8 mouse cellular contexts compared by ENCODE assay signal in the genomic region with DNA sequence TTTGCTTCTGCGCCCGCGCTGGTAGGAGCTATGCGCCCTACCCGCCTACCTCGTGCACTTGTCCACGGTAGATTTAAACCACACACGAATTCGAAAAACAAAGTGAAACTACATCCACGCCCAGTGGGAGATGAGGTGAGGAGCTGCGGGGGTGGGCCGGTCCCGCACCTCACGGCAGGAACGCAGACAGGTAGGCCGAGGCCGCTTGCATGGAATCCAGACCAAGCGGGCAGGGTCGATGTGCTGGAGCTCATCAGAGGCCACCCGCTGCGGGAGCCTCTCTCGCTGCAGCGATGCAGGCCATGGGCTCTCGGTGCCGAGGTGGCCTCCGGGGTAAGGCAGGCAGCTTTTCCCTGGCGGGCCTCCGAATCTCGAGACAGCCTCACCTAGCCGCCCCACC. TPM values are rescaled to one million over a fixed set of nuclear protein-coding genes. Genes with fewer than 3 reads are reported as not detected.
DNase-seq lines count a peak whose midpoint lies in the region; ATAC-seq and TF ChIP-seq lines count a peak whose summit lies in the region.

No protein-coding gene starts in this region.

- TF ChIP-seq CTCF in forebrain, postnatal 0 days (IDR thresholded peaks at IDR 0.05; ENCODE audit: low read depth) = no peak

- H3K9me3 ChIP-seq in lung, embryonic 16.5 days (ENCODE audit: control insufficient read depth, low read length) = no peaks in the 10 kb centered on the region
- H3K9me3 ChIP-seq in forebrain, postnatal 0 days (ENCODE audit: low read length) = no peaks in the 10 kb centered on the region
- H3K9me3 ChIP-seq in limb, embryonic 15.5 days = no peaks in the 10 kb centered on the region
- H3K9me3 ChIP-seq in stomach, embryonic 14.5 days (ENCODE audit: control insufficient read depth, low read depth, low read length) = no peaks in the 10 kb centered on the region

- H3K9ac ChIP-seq in lung, embryonic 16.5 days (ENCODE audit: low read length) = no peak overlapping the region
- peak overlapping the region; percentile 44 for H3K9ac ChIP-seq in forebrain, postnatal 0 days
- no peak overlapping the region; the same call in 1 of the 2 replicates for H3K9ac ChIP-seq in limb, embryonic 15.5 days
- no peak overlapping the region for H3K9ac ChIP-seq in stomach, embryonic 14.5 days (replicated peaks; ENCODE audit: low read depth, low read length)

- H3K27ac ChIP-seq in lung, embryonic 16.5 days (ENCODE audit: low read length) = no peak overlapping the region
- H3K27ac ChIP-seq in forebrain, postnatal 0 days (ENCODE audit: low read depth, low read length) = no peak overlapping the region
- no peak overlapping the region for H3K27ac ChIP-seq in limb, embryonic 15.5 days
- H3K27ac ChIP-seq in stomach, embryonic 14.5 days (ENCODE audit: low read length) = no peak overlapping the region

- no peaks in the 10 kb centered on the region for H3K36me3 ChIP-seq in lung, embryonic 16.5 days (ENCODE audit: control insufficient read depth, insufficient read depth, low read length)
- no peaks in the 10 kb centered on the region for H3K36me3 ChIP-seq in forebrain, postnatal 0 days (ENCODE audit: insufficient read depth)
- no peaks in the 10 kb centered on the region for H3K36me3 ChIP-seq in limb, embryonic 15.5 days
- H3K36me3 ChIP-seq in stomach, embryonic 14.5 days (ENCODE audit: control insufficient read depth, insufficient read depth, low read length) = no peaks in the 10 kb centered on the region

- H3K4me2 ChIP-seq in lung, embryonic 16.5 days (ENCODE audit: low read depth, low read length) = peak overlapping the region; percentile 98
- peak overlapping the region; percentile 90 for H3K4me2 ChIP-seq in forebrain, postnatal 0 days (ENCODE audit: low read depth)
- peak overlapping the region; percentile 96 for H3K4me2 ChIP-seq in limb, embryonic 15.5 days
- H3K4me2 ChIP-seq in stomach, embryonic 14.5 days (replicated peaks; ENCODE audit: low read depth, low read length) = peak overlapping the region; percentile 95

- peak overlapping the region; percentile 55 for H3K4me3 ChIP-seq in lung, embryonic 16.5 days (ENCODE audit: low read length)
- H3K4me3 ChIP-seq in forebrain, postnatal 0 days (ENCODE audit: low read depth, low read length) = peak overlapping the region; percentile 69
- peak overlapping the region; percentile 50 for H3K4me3 ChIP-seq in limb, embryonic 15.5 days
- H3K4me3 ChIP-seq in stomach, embryonic 14.5 days (ENCODE audit: low read depth, low read length) = peak overlapping the region; percentile 47

- WGBS in lung, embryonic 16.5 days = 3% methylated on average over 27 of the region's 30 CpGs
- WGBS in forebrain, postnatal 0 days = 1% methylated on average over 30 of the region's 30 CpGs
- under 1% methylated on average over 29 of the region's 30 CpGs for WGBS in limb, embryonic 15.5 days
- WGBS in stomach, embryonic 14.5 days = under 1% methylated on average over 30 of the region's 30 CpGs

- H3K4me1 ChIP-seq in lung, embryonic 16.5 days (replicated peaks; ENCODE audit: control insufficient read depth, insufficient read depth, low read length) = peaks cover 25% of the 10 kb centered on the region
- H3K4me1 ChIP-seq in forebrain, postnatal 0 days (ENCODE audit: insufficient read depth) = peaks cover 11% of the 10 kb centered on the region; the same call in 1 of the 2 replicates
- H3K4me1 ChIP-seq in limb, embryonic 15.5 days = peaks cover 51% of the 10 kb centered on the region
- peaks cover 19% of the 10 kb centered on the region; the same call in 1 of the 2 replicates for H3K4me1 ChIP-seq in stomach, embryonic 14.5 days (ENCODE audit: control insufficient read depth, insufficient read depth, low read length)

- H3K27me3 ChIP-seq in lung, embryonic 16.5 days (ENCODE audit: control insufficient read depth, insufficient read depth, low read depth, low read length) = peaks cover 76% of the 10 kb centered on the region
- peaks cover 41% of the 10 kb centered on the region for H3K27me3 ChIP-seq in forebrain, postnatal 0 days (ENCODE audit: insufficient read depth, low read length)
- peaks cover 81% of the 10 kb centered on the region for H3K27me3 ChIP-seq in limb, embryonic 15.5 days
- peaks cover 58% of the 10 kb centered on the region for H3K27me3 ChIP-seq in stomach, embryonic 14.5 days (ENCODE audit: control insufficient read depth, insufficient read depth, low read length)

- ATAC-seq in lung, embryonic 16.5 days (ENCODE audit: low read depth) = no peak
- ATAC-seq in forebrain, postnatal 0 days = no peak
- no peak for ATAC-seq in limb, embryonic 15.5 days (ENCODE audit: insufficient number of reproducible peaks, low FRiP score, low TSS enrichment, low read depth)
- ATAC-seq in stomach, embryonic 14.5 days (ENCODE audit: insufficient number of reproducible peaks, insufficient read depth, low FRiP score, low read depth) = no peak
- no peak for ATAC-seq in activated CD4-positive, CD25-positive, alpha-beta regulatory T cell, adult 4 months

- no peak for DNase-seq in lung, postnatal 25 days (ENCODE audit: low spot score)
- peak; percentile 72 to 77 for DNase-seq in cerebellum, postnatal 25 days
- DNase-seq in forebrain, postnatal 0 days = no peak
- DNase-seq in ovary, postnatal 10 days (ENCODE audit: low spot score) = no peak

RNA-seq across cellular contexts. Expression of gene Cbln1, which starts 0.9 kb away (rescaled TPM):
- not detected in 2 replicates for polyA plus RNA-seq in lung, embryonic 16.5 days (2015; fragmentation: Nextera tagmentation; extraction: Ambion mirVana)
- total RNA-seq in forebrain, postnatal 0 days (2014; rRNA removed) = 52.2 and 63.2 TPM in 2 replicates
- polyA plus RNA-seq in forebrain, postnatal 0 days (2015; fragmentation: Nextera tagmentation; extraction: Ambion mirVana) = 10.4 and 14.7 TPM in 2 replicates
- polyA plus RNA-seq in limb, embryonic 15.5 days (2015; fragmentation: Nextera tagmentation; extraction: Ambion mirVana) = 0.10 TPM in 1 of 2 replicates, not detected in the other
- polyA plus RNA-seq in stomach, embryonic 14.5 days (2014; fragmentation: Nextera tagmentation; extraction: Ambion mirVana) = 0.26 and 0.49 TPM in 2 replicates
- under 1 TPM in 1 of 2 experiments, not detected in 1; 0.19 TPM for polyA plus RNA-seq in activated CD4-positive, CD25-positive, alpha-beta regulatory T cell, adult 4 months (2017; shearing (Covaris generic))

Comparison
In these comparisons a context has a peak if more than half of its experiments do, and no peak if none do; other contexts are left out.
1. DNase-seq: peak in cerebellum, postnatal 25 days (2 of 2); none in lung, postnatal 25 days (single experiment), forebrain, postnatal 0 days (single experiment) and ovary, postnatal 10 days (single experiment).
2. Peak in every context shown above with its lines, with median percentiles within 50 percentile points of each other: H3K4me2 ChIP-seq and H3K4me3 ChIP-seq.